Mouse (Mus musculus): Measurements from ENCODE around the gene Amn.

Gene Amn

DNA sequence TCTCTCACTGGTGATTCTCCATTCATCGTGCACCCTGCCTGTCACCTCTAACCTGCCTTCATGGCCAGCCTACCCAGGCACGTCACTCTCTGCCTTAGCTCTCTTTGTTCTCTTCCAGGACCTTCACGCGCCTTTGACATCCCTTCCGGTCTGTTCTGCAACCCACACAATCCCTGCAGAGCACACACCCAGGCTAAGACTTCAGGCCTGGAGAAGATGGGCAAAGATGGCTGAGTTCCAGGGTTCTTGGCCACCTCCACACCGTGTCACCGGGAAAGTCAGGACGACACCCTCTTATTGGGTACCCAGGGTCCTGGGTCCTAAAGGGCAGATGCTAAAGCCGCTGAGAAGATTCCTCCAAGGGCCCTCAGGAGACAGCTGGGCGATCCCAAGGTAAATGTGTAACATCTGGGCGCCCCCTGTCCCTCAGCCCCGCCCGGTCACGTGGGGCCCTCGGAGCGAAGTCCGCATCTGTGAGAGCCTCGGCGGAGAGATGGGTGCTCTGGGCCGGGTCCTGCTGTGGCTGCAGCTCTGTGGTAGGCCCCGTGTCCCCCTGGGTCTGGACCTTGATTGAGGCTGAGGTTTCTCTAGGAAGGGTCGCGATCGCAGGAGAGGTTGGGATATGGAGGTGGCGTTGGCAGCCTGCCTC, at the start of gene Amn:
Gene Amn, plus strand, starts transcription at position 467 of the 649 bp plus-strand sequence.
- in situ Hi-C loops (cut with MboI; ENCODE audit: low sequenced_read_pairs), result loop anchor here (10.0 kb wide), 1 partner anchor 134 kb away; the partner anchor contains the start of gene Lbhd2

- in situ Hi-C loops (cut with MboI; ENCODE audit: low sequenced_read_pairs), result no loop called here
Observed at GRCm38 (mm10) chr12:111225197-111225780, 45.6 kb upstream of the Amn start.

DNA sequence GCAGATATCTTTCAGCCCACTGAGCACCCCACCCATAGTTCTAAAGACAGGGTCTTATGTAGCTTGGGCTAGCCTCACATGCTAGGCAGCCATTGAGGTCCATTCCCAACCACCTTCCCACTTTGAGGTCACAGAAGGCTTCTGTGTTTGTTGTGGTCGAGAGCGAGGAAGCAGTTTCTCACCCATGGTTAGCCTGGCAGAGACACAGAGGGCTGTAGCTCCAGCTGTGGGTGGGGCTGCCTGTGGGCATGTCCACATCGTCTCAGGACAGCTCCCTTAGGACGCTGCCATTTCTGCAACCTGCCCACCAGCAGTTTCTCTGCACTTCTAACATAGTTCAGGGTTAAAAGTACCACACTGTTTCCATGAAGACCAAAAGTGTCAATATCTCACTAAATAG, 43.5 kb upstream of the Amn start:
- in situ Hi-C loops (cut with MboI; ENCODE audit: low sequenced_read_pairs), result no loop called here

DNA sequence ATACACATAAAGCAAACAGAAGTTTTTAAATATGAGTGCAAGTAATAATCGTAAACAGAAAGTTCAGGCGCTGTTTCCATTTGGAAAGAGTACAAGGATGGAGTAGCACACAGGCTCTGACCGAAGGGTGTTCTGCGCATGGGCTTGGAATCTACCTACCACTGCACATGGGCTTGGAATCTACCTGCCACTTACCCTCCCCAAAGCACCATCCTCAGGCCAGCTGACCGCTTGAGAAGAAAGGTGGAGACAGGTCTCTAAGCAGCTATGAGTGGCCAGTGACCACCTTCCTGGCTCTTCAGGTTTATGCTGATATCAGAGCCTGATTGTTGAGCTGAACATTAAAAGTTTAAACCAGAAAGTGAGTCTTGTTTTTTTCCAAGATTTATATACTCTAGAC, 42.4 kb upstream of the Amn start:
- in situ Hi-C loops (cut with MboI; ENCODE audit: low sequenced_read_pairs), result no loop called here

GRCm38 (mm10) chr12:111230793-111231192, 40.1 kb upstream of the Amn start:
- in situ Hi-C loops (cut with MboI; ENCODE audit: low sequenced_read_pairs), result no loop called here

DNA sequence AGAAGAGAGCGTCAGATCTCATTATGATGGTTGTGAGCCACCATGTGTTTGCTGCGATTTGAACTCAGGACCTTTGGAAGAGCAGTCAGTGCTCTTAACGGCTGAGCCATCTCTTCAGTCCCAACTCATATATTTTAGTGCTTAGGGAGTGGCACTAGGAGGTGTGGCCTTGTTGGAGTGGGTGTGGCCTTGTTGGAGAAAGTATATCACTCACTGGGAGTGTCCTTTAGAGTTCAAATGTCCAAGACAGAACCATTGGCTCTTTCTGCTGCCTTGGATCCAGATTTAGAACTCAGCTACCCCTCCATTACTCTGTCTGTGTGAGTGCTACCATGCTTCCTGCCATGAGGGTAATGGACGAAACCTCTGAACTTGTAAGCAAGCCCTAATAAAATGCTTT, 37.1 kb upstream of the Amn start:
- in situ Hi-C loops (cut with MboI; ENCODE audit: low sequenced_read_pairs), result no loop called here

GRCm38 (mm10) chr12:111234383-111234782, 36.5 kb upstream of the Amn start:
- in situ Hi-C loops (cut with MboI; ENCODE audit: low sequenced_read_pairs), result no loop called here

DNA sequence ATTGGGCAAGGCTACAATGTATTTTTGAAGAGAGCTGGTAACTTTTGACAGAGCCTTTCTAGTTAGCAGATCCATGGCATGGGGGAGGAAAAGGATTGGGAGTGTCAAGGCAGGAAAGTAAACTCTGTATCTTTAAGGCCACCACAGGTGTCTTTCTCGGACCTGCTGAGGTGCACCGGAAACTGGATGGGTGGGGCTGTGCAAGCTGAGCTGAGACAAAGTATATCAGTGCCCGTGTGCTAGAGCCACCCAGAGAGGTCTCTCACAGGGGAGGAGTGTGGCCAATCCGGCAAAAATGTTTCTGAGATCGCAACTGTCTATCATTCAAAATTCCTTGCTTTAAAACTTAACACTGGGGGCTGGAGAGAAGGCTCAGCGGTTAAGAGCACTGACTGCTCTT, 35.3 kb upstream of the Amn start:
- in situ Hi-C loops (cut with MboI; ENCODE audit: low sequenced_read_pairs), result no loop called here

DNA sequence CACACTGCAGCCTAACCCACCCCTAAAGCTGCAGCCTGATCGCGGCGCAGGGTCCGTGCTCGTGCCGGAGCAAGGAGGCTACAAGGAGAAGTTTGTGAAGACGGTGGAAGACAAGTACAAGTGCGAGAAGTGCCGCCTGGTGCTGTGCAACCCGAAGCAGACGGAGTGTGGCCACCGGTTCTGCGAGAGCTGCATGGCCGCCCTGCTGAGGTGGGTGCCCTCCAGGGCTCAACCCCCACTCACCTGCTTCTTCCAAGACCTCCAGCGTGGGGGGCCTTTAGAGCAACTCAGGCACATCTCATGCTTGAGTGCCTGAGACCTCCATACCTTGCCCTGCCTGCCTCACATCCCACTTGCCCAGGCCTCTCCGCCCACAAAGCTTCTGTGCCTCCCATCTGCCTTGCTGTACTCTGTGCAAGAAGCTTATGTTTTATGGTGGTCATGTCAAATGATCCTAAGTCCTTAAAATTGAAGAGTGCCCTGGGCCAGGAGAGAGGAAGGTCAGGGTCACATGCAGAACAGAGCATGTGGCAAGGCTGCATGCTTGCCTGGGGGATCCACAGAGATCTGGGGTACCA, 33.2 kb upstream of the Amn start:
- in situ Hi-C loops (cut with MboI; ENCODE audit: low sequenced_read_pairs), result no loop called here

DNA sequence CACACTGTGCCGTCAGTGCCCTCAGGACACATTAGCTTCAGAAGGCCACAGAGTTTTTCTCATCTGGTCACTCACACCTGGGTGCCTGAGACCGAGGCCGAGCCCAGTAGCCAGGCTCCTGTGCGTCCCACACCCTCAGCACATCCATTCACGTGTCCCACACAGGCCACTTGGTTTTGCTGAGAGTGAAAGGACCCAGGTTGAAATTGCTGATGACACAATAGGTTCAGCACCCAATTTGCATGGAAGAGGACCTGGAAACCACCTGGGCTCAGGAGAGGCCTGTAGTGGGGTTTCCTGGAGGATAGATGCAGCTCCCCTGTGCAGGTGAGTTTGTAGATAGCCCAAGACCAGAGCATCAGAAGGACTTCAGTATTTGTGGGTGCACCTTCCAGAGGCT, 32.5 kb upstream of the Amn start:
- in situ Hi-C loops (cut with MboI; ENCODE audit: low sequenced_read_pairs), result no loop called here

- in situ Hi-C loops (cut with MboI; ENCODE audit: low sequenced_read_pairs), result no loop called here
Observed at GRCm38 (mm10) chr12:111238778-111239177, 32.1 kb upstream of the Amn start.

- in situ Hi-C loops (cut with MboI; ENCODE audit: low sequenced_read_pairs), result no loop called here
Observed at GRCm38 (mm10) chr12:111239930-111240329, 31.0 kb upstream of the Amn start.

GRCm38 (mm10) chr12:111241916-111242315, 29.0 kb upstream of the Amn start:
- in situ Hi-C loops (cut with MboI; ENCODE audit: low sequenced_read_pairs), result no loop called here

DNA sequence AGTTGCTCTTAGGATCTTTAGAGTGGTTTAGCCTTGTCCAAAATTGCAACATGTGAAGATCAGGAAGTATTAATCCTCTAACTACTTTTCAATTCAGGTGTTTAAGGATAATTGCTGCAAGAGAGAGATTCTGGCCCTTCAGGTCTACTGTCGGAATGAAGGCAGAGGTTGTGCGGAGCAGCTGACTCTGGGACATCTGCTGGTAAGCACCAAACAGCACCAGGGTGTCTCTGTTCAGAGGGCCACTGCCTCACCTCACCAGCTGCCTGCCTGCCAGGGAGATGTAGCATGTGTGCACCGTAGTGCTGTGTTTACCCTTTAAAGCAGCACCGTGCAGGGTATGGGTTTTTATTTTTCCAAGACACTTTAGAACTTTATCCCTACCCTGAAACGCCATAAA, 28.5 kb upstream of the Amn start:
- in situ Hi-C loops (cut with MboI; ENCODE audit: low sequenced_read_pairs), result no loop called here

DNA sequence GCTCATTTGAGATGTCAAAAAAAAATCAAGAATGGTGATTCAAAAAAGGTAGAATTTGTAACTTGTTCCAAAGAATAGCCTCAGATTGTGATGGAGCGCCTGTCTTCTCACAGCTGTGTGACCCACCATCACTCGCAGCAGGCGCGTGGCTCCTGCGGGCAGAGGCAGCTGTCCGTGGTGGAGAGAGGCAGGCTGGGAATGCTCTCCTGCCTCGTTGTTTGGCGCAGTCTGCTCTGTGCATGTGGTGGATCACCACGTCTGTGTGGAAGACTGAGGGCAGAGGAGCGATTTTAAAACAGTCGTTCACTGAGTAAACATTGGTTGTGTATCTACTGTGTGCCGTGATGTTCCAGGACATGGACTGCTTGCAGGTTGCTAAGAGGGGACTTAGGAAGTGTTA, 27.2 kb upstream of the Amn start:
- in situ Hi-C loops (cut with MboI; ENCODE audit: low sequenced_read_pairs), result no loop called here

DNA sequence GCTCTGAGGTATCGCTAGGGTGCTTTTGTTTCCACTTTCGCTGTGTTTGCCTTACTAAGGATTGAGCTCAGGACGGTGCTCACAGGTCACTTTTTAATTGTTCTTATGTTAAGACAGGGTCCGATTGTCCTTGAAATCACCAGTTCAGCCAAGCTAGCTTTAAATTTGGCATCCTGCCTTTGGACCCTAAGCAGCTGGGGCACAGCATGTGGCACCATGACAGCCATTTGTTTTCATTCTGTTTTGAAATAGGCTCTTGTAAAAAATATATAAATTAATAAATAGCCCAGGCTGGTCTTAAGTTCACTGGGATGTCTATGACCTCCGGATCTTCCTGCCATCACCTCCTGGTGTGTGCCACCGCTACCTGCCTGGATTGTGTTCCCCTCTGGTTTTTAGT, 25.8 kb upstream of the Amn start:
- in situ Hi-C loops (cut with MboI; ENCODE audit: low sequenced_read_pairs), result no loop called here

DNA sequence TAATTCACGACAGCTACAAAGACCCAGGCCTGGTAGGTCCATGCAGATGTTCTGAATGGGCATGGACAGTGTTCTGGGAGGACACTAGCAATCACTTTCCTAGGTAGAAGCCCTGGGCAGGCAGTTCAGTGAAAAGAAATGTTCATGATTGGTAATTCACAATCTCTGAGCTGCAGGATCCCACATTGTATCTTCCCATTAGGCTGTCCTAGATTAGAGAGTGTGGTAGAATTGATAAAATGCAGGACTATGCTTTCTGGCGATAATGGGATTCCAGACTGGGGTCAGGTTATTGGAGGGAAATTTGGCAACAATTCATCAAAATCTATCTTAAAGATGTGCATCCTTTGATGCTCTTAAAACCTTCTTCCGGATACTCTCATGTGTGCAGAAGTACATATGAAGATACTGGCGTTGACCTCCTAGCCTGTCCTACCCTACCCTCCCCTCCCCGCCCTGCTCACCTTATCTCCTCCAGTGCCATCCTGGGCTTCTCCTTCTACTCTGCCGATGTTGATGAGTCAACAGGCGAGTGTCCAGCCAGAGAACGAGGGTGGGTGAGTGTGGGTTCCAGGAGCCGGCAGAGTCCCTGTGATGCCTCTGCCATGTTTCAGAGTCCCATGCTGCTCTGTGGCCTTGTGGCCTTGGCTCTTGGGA, 24.0 kb upstream of the Amn start:
- in situ Hi-C loops (cut with MboI; ENCODE audit: low sequenced_read_pairs), result no loop called here

DNA sequence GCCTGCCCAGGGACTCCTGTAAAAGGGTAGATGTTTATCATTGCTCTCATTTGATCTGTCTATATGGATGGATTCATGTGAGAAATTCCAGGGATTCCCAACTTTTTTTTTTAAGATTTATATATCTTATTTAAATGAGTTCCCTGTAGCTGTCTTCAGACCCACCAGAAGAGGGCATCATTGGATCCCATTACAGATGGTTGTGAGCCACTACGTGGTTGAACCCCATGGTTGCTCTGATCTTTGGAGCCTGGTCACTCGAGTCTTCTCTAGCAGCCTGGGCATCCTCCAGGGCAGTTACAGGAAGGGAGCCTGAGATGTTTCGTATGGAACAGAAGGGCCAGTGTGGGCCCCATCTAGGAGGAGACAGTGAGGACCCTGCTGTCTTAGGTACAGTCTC, 21.8 kb upstream of the Amn start:
- in situ Hi-C loops (cut with MboI; ENCODE audit: low sequenced_read_pairs), result no loop called here

- in situ Hi-C loops (cut with MboI; ENCODE audit: low sequenced_read_pairs), result no loop called here
Observed at GRCm38 (mm10) chr12:111250116-111250515, 20.8 kb upstream of the Amn start.

- in situ Hi-C loops (cut with MboI; ENCODE audit: low sequenced_read_pairs), result no loop called here
Observed at GRCm38 (mm10) chr12:111251227-111251626, 19.7 kb upstream of the Amn start.

- in situ Hi-C loops (cut with MboI; ENCODE audit: low sequenced_read_pairs), result no loop called here
Observed at GRCm38 (mm10) chr12:111263650-111264049, 7.2 kb upstream of the Amn start.

DNA sequence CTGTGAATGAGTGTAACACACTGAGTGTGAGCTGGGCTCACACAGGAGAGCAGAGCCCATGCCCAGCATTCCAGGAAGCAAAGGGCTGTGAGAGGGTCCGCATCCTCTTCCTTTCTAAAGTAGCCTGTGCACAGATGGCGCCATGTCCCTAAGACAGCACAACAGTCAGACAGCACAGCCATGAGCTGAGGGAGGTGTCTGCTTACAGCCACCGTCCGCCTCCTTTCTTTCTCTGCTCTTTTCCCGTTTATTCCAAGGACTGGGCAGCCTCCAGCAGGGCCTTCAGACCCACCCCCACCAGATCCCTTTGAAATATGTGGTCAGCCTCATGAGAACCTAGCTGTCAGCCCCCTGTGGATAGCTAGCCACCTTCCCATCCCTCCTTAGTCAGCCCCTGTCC, 5.7 kb upstream of the Amn start:
- in situ Hi-C loops (cut with MboI; ENCODE audit: low sequenced_read_pairs), result no loop called here

Measured in CH12F3 (cell line).